Mouse (Mus musculus): Measurements from ENCODE around the gene Got2.
"Not testable (repeated sequence)": the region's sequence is repeated elsewhere in the genome, so short reads cannot be mapped to it uniquely, and the experiment has no call there.

Got2 gene

GRCm38 (mm10) chr8:95875270-95875669 is 13.1 kb downstream of the Got2 start:
- DNase-seq (ENCODE audit: extremely low spot score, low read depth, low spot score): no peak

- no peak for DNase-seq (ENCODE audit: extremely low spot score, low read depth, low spot score)
Observed at GRCm38 (mm10) chr8:95871690-95872089, 16.7 kb downstream of the Got2 start.

- DNase-seq (ENCODE audit: extremely low spot score, low read depth, low spot score): not testable (repeated sequence)
Observed at GRCm38 (mm10) chr8:95864851-95865250, 23.5 kb downstream of the Got2 start.

- DNase-seq (ENCODE audit: extremely low spot score, low read depth, low spot score): not testable (repeated sequence)
Observed at GRCm38 (mm10) chr8:95863761-95864440, 24.4 kb downstream of the Got2 start.

- DNase-seq (ENCODE audit: extremely low spot score, low read depth, low spot score): no peak
Observed at GRCm38 (mm10) chr8:95854174-95854573, 34.2 kb downstream of the Got2 start.

- DNase-seq (ENCODE audit: extremely low spot score, low read depth, low spot score): peak; percentile 53
Observed at GRCm38 (mm10) chr8:95853102-95853843, 35.1 kb downstream of the Got2 start, which contains the start of gene Slc38a7. Slc38a7 (minus strand) TSS chr8:95853539.

- DNase-seq (ENCODE audit: extremely low spot score, low read depth, low spot score): no peak
Observed at GRCm38 (mm10) chr8:95852290-95852689, 36.1 kb downstream of the Got2 start.

- DNase-seq (ENCODE audit: extremely low spot score, low read depth, low spot score): no peak
Observed at GRCm38 (mm10) chr8:95850326-95850725, 38.0 kb downstream of the Got2 start.

GRCm38 (mm10) chr8:95848734-95849464 is 39.4 kb downstream of the Got2 start:
- DNase-seq (ENCODE audit: extremely low spot score, low read depth, low spot score): no peak

- no peak for DNase-seq (ENCODE audit: extremely low spot score, low read depth, low spot score)
Observed at GRCm38 (mm10) chr8:95848061-95848551, 40.2 kb downstream of the Got2 start.

- DNase-seq (ENCODE audit: extremely low spot score, low read depth, low spot score): no peak
Observed at GRCm38 (mm10) chr8:95845026-95845425, 43.3 kb downstream of the Got2 start.

- no peak for DNase-seq (ENCODE audit: extremely low spot score, low read depth, low spot score)
Observed at GRCm38 (mm10) chr8:95843968-95844367, 44.4 kb downstream of the Got2 start.

- DNase-seq (ENCODE audit: extremely low spot score, low read depth, low spot score): no peak
Observed at GRCm38 (mm10) chr8:95841436-95841835, 46.9 kb downstream of the Got2 start.

- no peak for DNase-seq (ENCODE audit: extremely low spot score, low read depth, low spot score)
Observed at GRCm38 (mm10) chr8:95839289-95839688, 49.1 kb downstream of the Got2 start.

- DNase-seq (ENCODE audit: extremely low spot score, low read depth, low spot score): no peak
Observed at GRCm38 (mm10) chr8:95837266-95837665, 51.1 kb downstream of the Got2 start.

GRCm38 (mm10) chr8:95835891-95836290 is 52.5 kb downstream of the Got2 start:
- DNase-seq (ENCODE audit: extremely low spot score, low read depth, low spot score): no peak

- no peak for DNase-seq (ENCODE audit: extremely low spot score, low read depth, low spot score)
Observed at GRCm38 (mm10) chr8:95833435-95833984, 54.8 kb downstream of the Got2 start.

GRCm38 (mm10) chr8:95832603-95833434 is 55.5 kb downstream of the Got2 start:
- peak; percentile 84 for DNase-seq (ENCODE audit: extremely low spot score, low read depth, low spot score)

GRCm38 (mm10) chr8:95830144-95830543 is 58.2 kb downstream of the Got2 start:
- no peak for DNase-seq (ENCODE audit: extremely low spot score, low read depth, low spot score)

GRCm38 (mm10) chr8:95825162-95825561 is 63.2 kb downstream of the Got2 start, which contains the start of gene Sap18b:
Sap18b (plus strand) TSS chr8:95825346.
- DNase-seq (ENCODE audit: extremely low spot score, low read depth, low spot score): not testable (repeated sequence)

All from hindlimb bud, embryonic 11.5 days (tissue).